In genomic region chr7:99572931-99573330, GRCm38 (mm10) we compare ENCODE assay signal across 9 mouse cellular contexts. TPM values are rescaled to one million over a fixed set of nuclear protein-coding genes. Genes with fewer than 3 reads are reported as not detected.
DNase-seq lines count a peak whose midpoint lies in the region; ATAC-seq and TF ChIP-seq lines count a peak whose summit lies in the region.
"Had no signal": no experiment of that assay in that cellular context is flagged by ENCODE, and none has a peak within 500 bp of the region (broad histone marks: within the 10 kb centered on the region; RNA-seq: fewer than 3 reads in every experiment).

No protein-coding gene starts in this region.

- no peak for DNase-seq in heart, postnatal 0 days (ENCODE audit: low spot score)
- DNase-seq in heart, postnatal 14 days: no peak
- DNase-seq in stomach, postnatal 0 days (ENCODE audit: low spot score): no peak
- peak; percentile 44 for DNase-seq in naive thymus-derived CD4-positive, alpha-beta T cell, adult 2 months (ENCODE audit: low read depth)
- DNase-seq in adrenal gland, adult 2 months: no peak
- no peak for DNase-seq in heart, postnatal 10 days
- DNase-seq in urinary bladder, postnatal 4 days (ENCODE audit: low spot score in 2 of 2): no peak

- intact Hi-C loops in heart, postnatal 14 days (cut with DNase I): no loop called here
- intact Hi-C loops in heart, postnatal 10 days (cut with DNase I): no loop called here

- H3K27ac ChIP-seq in heart, postnatal 0 days (ENCODE audit: low read depth): peak overlapping the region; percentile 30; the same call in 1 of the 2 replicates
- no peak overlapping the region for H3K27ac ChIP-seq in stomach, embryonic 14.5 days (ENCODE audit: low read length)
- H3K27ac ChIP-seq in stomach, postnatal 0 days (replicated peaks): no peak overlapping the region
- H3K27ac ChIP-seq: kidney, postnatal 0 days had no signal

- WGBS in heart, postnatal 0 days: 45% methylated on average over 10 of the region's 10 CpGs
- 28% methylated on average over 10 of the region's 10 CpGs for WGBS in stomach, embryonic 14.5 days
- 30% methylated on average over 10 of the region's 10 CpGs for WGBS in stomach, postnatal 0 days

- H3K36me3 ChIP-seq in heart, postnatal 0 days (replicated peaks; ENCODE audit: control insufficient read depth, insufficient read depth, low read length): no peaks in the 10 kb centered on the region
- no peaks in the 10 kb centered on the region for H3K36me3 ChIP-seq in stomach, embryonic 14.5 days (ENCODE audit: control insufficient read depth, insufficient read depth, low read length)
- H3K36me3 ChIP-seq in stomach, postnatal 0 days (ENCODE audit: control insufficient read depth, insufficient read depth, low read length): no peaks in the 10 kb centered on the region

- no peak overlapping the region for H3K9ac ChIP-seq in heart, postnatal 0 days (replicated peaks; ENCODE audit: low read depth, low read length)
- peak overlapping the region; percentile 25; the same call in 1 of the 2 replicates for H3K9ac ChIP-seq in stomach, embryonic 14.5 days (replicated peaks; ENCODE audit: low read depth, low read length)
- H3K9ac ChIP-seq in stomach, postnatal 0 days (ENCODE audit: low read length): no peak overlapping the region

- no peak for ATAC-seq in heart, postnatal 0 days (ENCODE audit: insufficient read depth, low read depth)
- no peak for ATAC-seq in stomach, embryonic 14.5 days (ENCODE audit: insufficient number of reproducible peaks, insufficient read depth, low FRiP score, low read depth)
- ATAC-seq in stomach, postnatal 0 days (ENCODE audit: low FRiP score, low TSS enrichment): no peak

- no peaks in the 10 kb centered on the region for H3K27me3 ChIP-seq in heart, postnatal 0 days (ENCODE audit: control insufficient read depth, insufficient read depth, low read length)
- no peaks in the 10 kb centered on the region for H3K27me3 ChIP-seq in stomach, embryonic 14.5 days (ENCODE audit: control insufficient read depth, insufficient read depth, low read length)
- H3K27me3 ChIP-seq in stomach, postnatal 0 days (ENCODE audit: control insufficient read depth, insufficient read depth, low read length): no peaks in the 10 kb centered on the region

- no peak overlapping the region for H3K4me2 ChIP-seq in heart, postnatal 0 days (ENCODE audit: low read depth, low read length)
- no peak overlapping the region for H3K4me2 ChIP-seq in stomach, embryonic 14.5 days (replicated peaks; ENCODE audit: low read depth, low read length)
- no peak overlapping the region for H3K4me2 ChIP-seq in stomach, postnatal 0 days (replicated peaks; ENCODE audit: low read depth)

- H3K4me3 ChIP-seq in heart, postnatal 0 days (ENCODE audit: low read depth, low read length): no peak overlapping the region
- no peak overlapping the region for H3K4me3 ChIP-seq in stomach, embryonic 14.5 days (ENCODE audit: low read depth, low read length)
- no peak overlapping the region for H3K4me3 ChIP-seq in stomach, postnatal 0 days (ENCODE audit: low read depth, low read length)

- no peaks in the 10 kb centered on the region for H3K9me3 ChIP-seq in heart, postnatal 0 days (replicated peaks; ENCODE audit: control insufficient read depth, low read length)
- H3K9me3 ChIP-seq in stomach, embryonic 14.5 days (ENCODE audit: control insufficient read depth, low read depth, low read length): no peaks in the 10 kb centered on the region
- H3K9me3 ChIP-seq in stomach, postnatal 0 days (ENCODE audit: control insufficient read depth, low read length): no peaks in the 10 kb centered on the region

- no peak for TF ChIP-seq EP300 in heart, postnatal 0 days (IDR thresholded peaks at IDR 0.05; ENCODE audit: low read depth)
- no peak for TF ChIP-seq EP300 in stomach, postnatal 0 days (optimal IDR thresholded peaks at IDR 0.05)

- TF ChIP-seq CTCF in heart, postnatal 0 days (IDR thresholded peaks at IDR 0.05; ENCODE audit: low read depth): no peak
- no peak for TF ChIP-seq CTCF in stomach, postnatal 0 days (IDR thresholded peaks at IDR 0.05; ENCODE audit: low read depth)

- no peaks in the 10 kb centered on the region for H3K4me1 ChIP-seq in heart, postnatal 0 days (ENCODE audit: control insufficient read depth, insufficient read depth)
- H3K4me1 ChIP-seq in stomach, embryonic 14.5 days (ENCODE audit: control insufficient read depth, insufficient read depth, low read length): peaks cover 11% of the 10 kb centered on the region; the same call in 1 of the 2 replicates
- H3K4me1 ChIP-seq in stomach, postnatal 0 days (replicated peaks; ENCODE audit: control insufficient read depth, insufficient read depth): no peaks in the 10 kb centered on the region

RNA-seq across cellular contexts. Expression of gene Arrb1, which starts 37.7 kb away (rescaled TPM):
- total RNA-seq in heart, postnatal 0 days (2014; rRNA removed; ENCODE audit: low replicate concordance): 23.8 and 36.8 TPM in 2 replicates
- 3.3 and 3.5 TPM in 2 replicates for polyA plus RNA-seq in heart, postnatal 0 days (2015; fragmentation: Nextera tagmentation; extraction: Ambion mirVana)
- 10 to 100 TPM; 23.3 to 24.3 TPM for total RNA-seq in heart, postnatal 14 days (2021)
- 4.0 and 5.4 TPM in 2 replicates for polyA plus RNA-seq in stomach, embryonic 14.5 days (2014; fragmentation: Nextera tagmentation; extraction: Ambion mirVana)
- polyA plus RNA-seq in stomach, postnatal 0 days (2015; fragmentation: Nextera tagmentation; extraction: Ambion mirVana): 3.6 and 4.4 TPM in 2 replicates
- 10 to 100 TPM; 38.7 to 62.2 TPM for total RNA-seq in adrenal gland, adult 2 months (2021)
- 19.0 and 19.3 TPM in 2 replicates for polyA plus RNA-seq in adrenal gland, adult 2 months (2012; rRNA removed)
- 10 to 100 TPM; 25.0 to 33.3 TPM for total RNA-seq in heart, postnatal 10 days (2021)

RNA-seq across cellular contexts. Expression of gene Tpbgl, which starts 54.0 kb away (rescaled TPM):
- total RNA-seq in heart, postnatal 0 days (2014; rRNA removed; ENCODE audit: low replicate concordance): 5.2 and 6.4 TPM in 2 replicates
- polyA plus RNA-seq in heart, postnatal 0 days (2015; fragmentation: Nextera tagmentation; extraction: Ambion mirVana): 0.98 and 1.2 TPM in 2 replicates
- 1 to 10 TPM; 2.6 to 3.3 TPM for total RNA-seq in heart, postnatal 14 days (2021)
- polyA plus RNA-seq in stomach, embryonic 14.5 days (2014; fragmentation: Nextera tagmentation; extraction: Ambion mirVana): 1.3 and 1.7 TPM in 2 replicates
- 1.5 and 1.7 TPM in 2 replicates for polyA plus RNA-seq in stomach, postnatal 0 days (2015; fragmentation: Nextera tagmentation; extraction: Ambion mirVana)
- 10 to 100 TPM; 21.6 to 25.3 TPM for total RNA-seq in adrenal gland, adult 2 months (2021)
- polyA plus RNA-seq in adrenal gland, adult 2 months (2012; rRNA removed): 71.2 and 81.0 TPM in 2 replicates
- 1 to 10 TPM; 3.1 to 3.5 TPM for total RNA-seq in heart, postnatal 10 days (2021)
